Mouse (Mus musculus) 3134 (cell line): ENCODE results near the gene Pusl1.

Experiments used
- DNase-seq: peaks from one replicate; pipeline ENCODE4 v3.0.0-alpha.2; 2011; ENCODE audit warnings: low spot score; ENCODE audit not compliant: insufficient read length; ENCODE audit errors: extremely low read depth

The Pusl1 gene

GRCm38 (mm10) chr4:155846871-155847578 is 44.6 kb downstream of the Pusl1 start, which contains the start of gene Dvl1:
Gene Dvl1, plus strand, starts transcription at chr4:155847402.
- peak; percentile 84 for DNase-seq

DNA sequence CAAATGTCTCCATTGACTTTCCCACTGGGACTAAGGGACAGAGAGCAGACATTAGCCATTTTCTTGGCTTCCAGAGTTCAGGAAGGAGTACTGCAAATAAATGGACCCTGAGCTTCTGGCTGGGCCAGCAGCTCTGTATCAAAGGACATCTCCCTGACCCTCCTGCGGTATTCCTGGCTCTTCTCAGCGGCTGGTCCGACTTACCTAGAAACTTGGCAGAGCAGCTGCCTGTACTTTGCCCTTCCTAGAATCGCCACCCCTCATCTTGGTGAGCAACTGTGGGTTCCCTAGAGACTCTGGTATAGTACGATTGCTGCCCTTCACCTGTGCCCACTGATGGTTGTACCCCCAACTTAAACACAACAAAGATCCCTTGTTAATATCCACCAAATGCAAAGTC is 48.4 kb downstream of the Pusl1 start:
- no peak for DNase-seq

DNA sequence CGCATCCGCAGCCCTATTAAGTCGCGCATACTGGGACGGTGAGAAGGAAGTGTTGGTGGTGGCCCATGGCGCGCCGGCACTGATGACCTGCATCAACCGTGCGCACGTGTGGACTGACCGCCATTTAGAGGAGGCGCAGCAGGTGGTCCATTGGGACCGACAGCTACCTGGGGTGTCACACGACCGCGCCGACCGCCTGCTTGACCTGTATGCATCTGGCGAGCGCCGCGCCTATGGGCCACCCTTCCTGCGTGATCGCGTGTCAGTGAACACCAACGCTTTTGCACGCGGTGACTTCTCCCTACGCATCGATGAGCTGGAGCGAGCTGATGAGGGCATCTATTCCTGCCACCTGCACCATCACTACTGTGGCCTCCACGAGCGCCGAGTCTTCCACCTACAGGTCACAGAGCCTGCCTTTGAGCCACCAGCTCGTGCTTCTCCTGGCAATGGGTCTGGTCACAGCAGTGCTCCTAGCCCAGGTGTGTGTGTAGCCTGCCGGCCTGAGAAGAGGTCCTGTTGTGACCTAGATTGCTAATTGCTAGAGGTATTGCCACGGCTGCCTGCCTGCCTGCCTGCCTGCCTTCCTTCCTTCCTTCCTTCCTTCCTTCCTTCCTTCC is 49.8 kb downstream of the Pusl1 start:
- DNase-seq = no peak

- no peak for DNase-seq
These were observed 50.6 kb downstream of the Pusl1 start for GRCm38 (mm10) chr4:155841003-155841454.

- no peak for DNase-seq
These were observed 51.2 kb downstream of the Pusl1 start for GRCm38 (mm10) chr4:155840076-155841002.

DNA sequence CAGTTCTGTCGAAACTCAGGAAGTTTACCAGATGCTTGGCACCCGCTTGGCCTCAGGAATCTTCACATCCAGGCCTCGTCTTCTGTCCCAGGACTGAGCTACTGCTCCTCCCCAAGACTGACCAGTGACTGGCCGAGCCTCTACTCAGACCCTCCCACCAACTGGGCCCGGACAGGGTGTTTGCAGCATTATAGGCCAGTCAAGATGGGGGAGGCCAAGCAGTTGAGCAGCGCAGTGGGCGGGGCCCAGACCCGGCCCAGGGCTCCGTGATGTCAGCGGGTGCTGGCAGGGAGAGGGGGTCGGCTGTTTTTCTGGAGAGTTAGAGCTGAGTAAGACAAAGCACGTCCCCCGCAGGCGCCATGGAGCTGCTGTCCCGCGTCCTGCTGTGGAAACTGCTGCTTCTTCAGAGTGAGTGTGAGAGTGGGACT is 52.1 kb downstream of the Pusl1 start, which contains the start of gene Mxra8:
TSS of gene Mxra8 (plus strand) at position 198 of the 428 bp plus-strand sequence.
- peak; percentile 93 for DNase-seq

DNA sequence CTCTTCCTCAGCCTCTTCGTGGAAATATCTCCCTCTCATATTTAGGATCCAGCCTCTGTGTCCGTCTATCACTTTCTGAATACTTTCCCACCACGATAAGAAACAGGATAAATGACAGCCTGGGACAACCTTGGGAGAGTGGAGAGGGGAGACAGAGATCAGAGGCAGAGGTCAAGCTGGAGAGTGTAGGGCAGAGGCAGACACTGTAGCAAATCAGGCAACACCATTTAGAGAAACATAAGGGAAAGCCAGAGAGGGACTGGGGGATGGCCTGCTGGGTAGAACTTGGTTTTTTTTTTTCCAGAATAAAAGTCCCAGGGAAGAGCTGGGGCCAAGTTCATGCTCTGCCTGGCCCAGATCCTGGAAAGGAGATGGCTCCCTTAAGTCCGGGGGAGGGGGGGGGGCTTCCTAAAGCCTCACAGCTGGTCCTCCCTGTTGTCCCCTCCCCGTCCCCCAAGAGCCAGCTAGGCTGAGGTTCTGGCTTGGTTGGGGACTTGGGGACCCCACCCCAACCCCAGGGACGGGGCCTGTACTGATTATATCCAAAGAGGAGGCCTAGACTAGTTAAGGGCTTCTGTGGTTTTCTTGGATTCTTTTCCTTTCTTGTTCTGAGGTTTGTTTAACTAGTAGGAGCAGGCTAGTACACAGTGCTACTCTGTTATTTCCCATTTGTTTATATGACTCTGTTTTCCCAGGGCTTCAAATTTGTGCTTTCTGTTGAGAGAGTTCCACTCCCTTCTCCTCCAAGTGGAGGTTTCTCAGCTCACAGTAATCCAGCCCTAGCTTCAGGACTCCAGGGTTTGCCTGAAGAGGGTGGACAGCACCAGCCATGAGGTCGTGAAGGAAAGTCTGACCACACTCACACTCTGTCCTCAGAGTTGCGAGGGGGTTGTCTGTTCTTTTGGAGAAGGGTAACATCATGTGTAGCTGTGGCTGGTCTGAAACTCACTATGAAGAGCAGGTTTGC is 53.1 kb downstream of the Pusl1 start:
- DNase-seq = peak; percentile 64
